In the genomic region with DNA sequence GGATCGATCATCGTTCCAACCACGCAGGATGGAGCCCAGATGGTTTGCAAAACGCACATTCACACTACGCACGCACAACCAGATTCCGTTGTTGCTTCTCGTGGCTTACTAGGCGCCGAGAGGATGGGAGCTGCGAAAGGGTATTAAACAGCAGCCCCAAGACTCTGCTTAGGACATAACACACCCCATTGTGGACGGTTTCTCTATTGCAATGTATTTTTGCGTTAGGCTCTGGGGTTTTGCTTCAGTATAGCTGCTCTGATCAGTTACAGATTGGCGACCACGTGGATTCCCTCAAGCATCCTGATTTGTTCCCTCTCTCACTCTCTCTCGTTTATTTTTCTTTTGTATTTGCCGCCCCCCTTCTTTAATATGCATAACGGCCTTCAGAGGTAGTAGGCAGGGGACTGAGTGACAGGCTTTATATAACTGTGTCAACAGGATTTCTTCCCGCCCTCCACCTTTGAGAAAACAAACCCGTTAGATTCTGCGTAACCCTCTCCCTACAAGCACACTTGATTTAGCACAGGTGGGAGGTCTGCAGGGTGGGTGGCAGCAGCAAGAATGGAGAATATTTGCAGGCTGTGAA, we compare ENCODE assay signal across 8 mouse cellular contexts. TPM values are rescaled to one million over a fixed set of nuclear protein-coding genes. Genes with fewer than 3 reads are reported as not detected.
A peak's percentile ranks its signal among the peaks of the same experiment; 100 is the strongest.
DNase-seq lines count a peak whose midpoint lies in the region; ATAC-seq and TF ChIP-seq lines count a peak whose summit lies in the region.

No protein-coding gene starts in this region.

- DNase-seq in kidney, postnatal 25 days: no peak
- peak; percentile 51 for DNase-seq in NIH3T3 (ENCODE audit: low read depth)
- peak; percentile 21 for DNase-seq in forebrain, embryonic 10.5 days (ENCODE audit: extremely low spot score, low spot score)
- peak; percentile 67 for DNase-seq in layer of hippocampus, adult 11-12 months (ENCODE audit: low spot score)
- no peak for DNase-seq in liver, postnatal 0 days
- DNase-seq in right cerebral cortex, postnatal 4 days: peak; percentile 45
- DNase-seq in adrenal gland, postnatal 14 days: no peak

- no peak for TF ChIP-seq EP300 in liver, postnatal 0 days (IDR thresholded peaks at IDR 0.05; ENCODE audit: low read depth)

- H3K9ac ChIP-seq in kidney, embryonic 15.5 days: peak overlapping the region; percentile 78
- peak overlapping the region; percentile 91; the same call in 1 of the 2 replicates for H3K9ac ChIP-seq in liver, postnatal 0 days (replicated peaks)

- no peaks in the 10 kb centered on the region for H3K9me3 ChIP-seq in kidney, embryonic 15.5 days (replicated peaks)
- H3K9me3 ChIP-seq in forebrain, embryonic 10.5 days: no peaks in the 10 kb centered on the region
- H3K9me3 ChIP-seq in liver, postnatal 0 days (ENCODE audit: low read length): no peaks in the 10 kb centered on the region

- peak overlapping the region; percentile 99 for H3K27ac ChIP-seq in kidney, embryonic 15.5 days
- peak overlapping the region; percentile 98 for H3K27ac ChIP-seq in forebrain, embryonic 10.5 days
- H3K27ac ChIP-seq in liver, postnatal 0 days (ENCODE audit: low read depth): no peak overlapping the region

- peak; percentile 0; the same call in 1 of the 2 replicates for ATAC-seq in kidney, embryonic 15.5 days (replicated peaks; ENCODE audit: low FRiP score)
- ATAC-seq in liver, postnatal 0 days: no peak

- H3K4me1 ChIP-seq in kidney, embryonic 15.5 days: peaks cover 31% of the 10 kb centered on the region
- peaks cover 37% of the 10 kb centered on the region for H3K4me1 ChIP-seq in forebrain, embryonic 10.5 days
- H3K4me1 ChIP-seq in liver, postnatal 0 days (ENCODE audit: insufficient read depth): peaks cover 28% of the 10 kb centered on the region

- no peak for TF ChIP-seq CTCF in liver, postnatal 0 days (IDR thresholded peaks at IDR 0.05; ENCODE audit: low read depth)

- peak overlapping the region; percentile 83 for H3K4me2 ChIP-seq in kidney, embryonic 15.5 days
- H3K4me2 ChIP-seq in liver, postnatal 0 days (ENCODE audit: low read depth, low read length): peak overlapping the region; percentile 100

- H3K27me3 ChIP-seq in kidney, embryonic 15.5 days: no peaks in the 10 kb centered on the region
- H3K27me3 ChIP-seq in forebrain, embryonic 10.5 days (ENCODE audit: poor library complexity, severe bottlenecking): no peaks in the 10 kb centered on the region
- no peaks in the 10 kb centered on the region for H3K27me3 ChIP-seq in liver, postnatal 0 days (ENCODE audit: insufficient read depth, low read length)

- under 1% methylated on average over 21 of the region's 21 CpGs for WGBS in kidney, embryonic 15.5 days
- WGBS in forebrain, embryonic 10.5 days: under 1% methylated on average over 21 of the region's 21 CpGs
- WGBS in liver, postnatal 0 days (ENCODE audit: insufficient replicate concordance): 2% methylated on average over 21 of the region's 21 CpGs

- H3K36me3 ChIP-seq in kidney, embryonic 15.5 days: 0 out of 2 replicates have a peak, but pooled peaks cover under 1% of the 10 kb centered on the region
- H3K36me3 ChIP-seq in forebrain, embryonic 10.5 days (replicated peaks): peaks cover 5% of the 10 kb centered on the region
- H3K36me3 ChIP-seq in liver, postnatal 0 days (replicated peaks; ENCODE audit: insufficient read depth, low read length): no peaks in the 10 kb centered on the region

- peak overlapping the region; percentile 99 for H3K4me3 ChIP-seq in kidney, embryonic 15.5 days (replicated peaks)
- peak overlapping the region; percentile 96 for H3K4me3 ChIP-seq in forebrain, embryonic 10.5 days
- H3K4me3 ChIP-seq in liver, postnatal 0 days (ENCODE audit: low read depth, low read length): peak overlapping the region; percentile 91

RNA-seq across cellular contexts. Expression of gene Kmt2a, which starts 2.0 kb away (rescaled TPM):
- polyA plus RNA-seq in kidney, embryonic 15.5 days (2015; fragmentation: Nextera tagmentation; extraction: Ambion mirVana): 14.6 and 16.3 TPM in 2 replicates
- 10.3 and 10.8 TPM in 2 replicates for polyA plus RNA-seq in forebrain, embryonic 10.5 days (2016; fragmentation: Nextera tagmentation; extraction: Ambion mirVana)
- polyA plus RNA-seq in liver, postnatal 0 days (2015; fragmentation: Nextera tagmentation; extraction: Ambion mirVana): 1.8 and 2.2 TPM in 2 replicates
- 37.2 and 42.9 TPM in 2 replicates for total RNA-seq in adrenal gland, postnatal 14 days (2021)

RNA-seq across cellular contexts. Expression of gene Atp5l, which starts 37.5 kb away (rescaled TPM):
- polyA plus RNA-seq in kidney, embryonic 15.5 days (2015; fragmentation: Nextera tagmentation; extraction: Ambion mirVana): 714 and 843 TPM in 2 replicates
- polyA plus RNA-seq in forebrain, embryonic 10.5 days (2016; fragmentation: Nextera tagmentation; extraction: Ambion mirVana): 509 and 532 TPM in 2 replicates
- polyA plus RNA-seq in liver, postnatal 0 days (2015; fragmentation: Nextera tagmentation; extraction: Ambion mirVana): 764 and 787 TPM in 2 replicates
- 638 TPM in 2 replicates for total RNA-seq in adrenal gland, postnatal 14 days (2021)

Comparison
In these comparisons a context has a peak if more than half of its experiments do, and no peak if none do; other contexts are left out.
1. DNase-seq: peak in NIH3T3 (single experiment), forebrain, embryonic 10.5 days (single experiment), layer of hippocampus, adult 11-12 months (single experiment) and right cerebral cortex, postnatal 4 days (single experiment); none in kidney, postnatal 25 days (0 of 2), liver, postnatal 0 days (single experiment) and adrenal gland, postnatal 14 days (single experiment).
2. Peak in every context shown above with its lines, with median percentiles within 50 percentile points of each other: H3K4me3 ChIP-seq.